Comparison of ENCODE assay signal across 28 mouse cellular contexts in the genomic region with DNA sequence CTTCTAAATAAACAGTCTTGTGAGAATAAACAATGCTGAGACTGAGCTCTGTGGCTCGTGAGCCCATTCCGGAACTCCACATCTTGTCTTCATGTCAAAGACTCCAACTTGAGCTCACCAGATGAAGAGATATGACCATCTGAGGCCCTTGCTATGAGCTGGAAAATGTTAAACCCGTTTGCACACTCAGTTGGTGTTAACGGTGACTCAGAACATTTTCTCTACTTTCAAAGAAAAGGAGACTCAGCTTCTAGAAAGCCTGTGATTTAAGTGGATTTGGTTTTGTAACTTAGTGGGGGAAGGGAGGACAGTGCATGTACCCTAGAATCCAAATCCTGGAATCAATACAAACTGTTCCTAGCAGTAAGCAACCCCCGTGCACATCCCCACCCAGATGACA. TPM values are rescaled to one million over a fixed set of nuclear protein-coding genes. Genes with fewer than 3 reads are reported as not detected.
"Had no signal": no experiment of that assay in that cellular context is flagged by ENCODE, and none has a peak within 500 bp of the region (broad histone marks: within the 10 kb centered on the region; RNA-seq: fewer than 3 reads in every experiment).

No protein-coding gene starts in this region.

- H3K27ac ChIP-seq: intestine, embryonic 15.5 days; kidney, embryonic 15.5 days; limb, embryonic 12.5 days; limb, embryonic 15.5 days; liver, embryonic 12.5 days; liver, embryonic 15.5 days; macrophage; midbrain, embryonic 12.5 days; midbrain, embryonic 15.5 days; neural tube, embryonic 12.5 days; neural tube, embryonic 15.5 days; stomach, postnatal 0 days had no signal

- H3K4me3 ChIP-seq: intestine, embryonic 15.5 days; kidney, embryonic 15.5 days; limb, embryonic 12.5 days; limb, embryonic 15.5 days; liver, embryonic 12.5 days; liver, embryonic 15.5 days; midbrain, embryonic 12.5 days; midbrain, embryonic 15.5 days; neural tube, embryonic 12.5 days; neural tube, embryonic 15.5 days had no signal

- H3K4me1 ChIP-seq: intestine, embryonic 15.5 days; kidney, embryonic 15.5 days; limb, embryonic 12.5 days; limb, embryonic 15.5 days; liver, embryonic 12.5 days; liver, embryonic 15.5 days; midbrain, embryonic 12.5 days; midbrain, embryonic 15.5 days; neural tube, embryonic 12.5 days; neural tube, embryonic 15.5 days had no signal

- DNase-seq: kidney, adult 11 months; kidney, adult 8-10 months; kidney, postnatal 10 days; kidney, postnatal 36 days; layer of hippocampus, adult 9-11 months; left cerebral cortex, postnatal 4 days; lung, adult 2 months; retina, postnatal 1 day; thymus, postnatal 25 days had no signal

RNA-seq across cellular contexts. Expression of a gene that starts 45.3 kb away (rescaled TPM):
- total RNA-seq: layer of hippocampus, postnatal 25 days; left cerebral cortex, adult 18-20 months; left cerebral cortex, postnatal 14 days; left cerebral cortex, postnatal 4 days; megakaryocyte, adult 5-6 weeks had no signal
- polyA plus RNA-seq: intestine, embryonic 15.5 days; kidney, embryonic 15.5 days; limb, embryonic 12.5 days; limb, embryonic 15.5 days; liver, embryonic 12.5 days; liver, embryonic 15.5 days; lung, adult 2 months; lung, embryonic 16.5 days; macrophage; midbrain, embryonic 12.5 days; midbrain, embryonic 15.5 days; neural tube, embryonic 12.5 days; neural tube, embryonic 15.5 days; stomach, embryonic 14.5 days; stomach, postnatal 0 days; thymus, postnatal 0 days had no signal
